Mouse (Mus musculus) mouse trophoblast stem cell (cell line): ENCODE measurements around the gene Tbc1d5.

ENCODE experiments used
- in situ Hi-C, 2 experiments: fragments of 300-500 bp; cut with MseI, MboI; formaldehyde crosslinking; loops; 2 replicates in 1 of 2; 3 replicates in 1 of 2; pipeline ENCODE4 v1.15.1; 2025

The Tbc1d5 gene

GRCm38 (mm10) chr17:50684960-50685645 is 494.0 kb downstream of the Tbc1d5 start:
- in situ Hi-C loops, result no loop called here
